7 mouse cellular contexts compared by ENCODE assay signal in genomic region chr11:60352559-60353411, GRCm38 (mm10). TPM values are rescaled to one million over a fixed set of nuclear protein-coding genes. Genes with fewer than 3 reads are reported as not detected.
A peak's percentile ranks its signal among the peaks of the same experiment; 100 is the strongest.
DNase-seq lines count a peak whose midpoint lies in the region; ATAC-seq and TF ChIP-seq lines count a peak whose summit lies in the region.

Gene Tom1l2, minus strand, starts transcription at chr11:60352905.
Gene Drc3, plus strand, starts transcription at chr11:60353329.

- peak; percentile 99 for DNase-seq in adrenal gland, postnatal 10 days
- peak; percentile 100 for DNase-seq in embryonic facial prominence, embryonic 10.5 days (ENCODE audit: low spot score)
- peak; percentile 100 for DNase-seq in gonadal fat pad, adult 2 months (ENCODE audit: low read depth)
- DNase-seq in left cerebral cortex, postnatal 4 days = peak; percentile 100

- intact Hi-C loops in left cerebral cortex, postnatal 4 days (cut with DNase I) = no loop called here

- H3K9ac ChIP-seq in intestine, postnatal 0 days (ENCODE audit: low read depth, low read length) = peak within 1 kb of the TSS; percentile 64
- peak within 1 kb of the TSS; percentile 73 for H3K9ac ChIP-seq in midbrain, embryonic 12.5 days (replicated peaks)

- under 1% methylated on average over 57 of the region's 57 CpGs for WGBS in embryonic facial prominence, embryonic 10.5 days
- WGBS in intestine, postnatal 0 days = 1% methylated on average over 57 of the region's 57 CpGs
- WGBS in midbrain, embryonic 12.5 days = under 1% methylated on average over 56 of the region's 57 CpGs
- 1% methylated on average over 57 of the region's 57 CpGs for WGBS in small intestine, adult 2 months

- TF ChIP-seq CTCF in intestine, postnatal 0 days (IDR thresholded peaks at IDR 0.05; ENCODE audit: low read depth) = no peak
- TF ChIP-seq CTCF in small intestine, adult 2 months (IDR thresholded peaks at IDR 0.05; ENCODE audit: extremely low read depth, insufficient read length, insufficient replicate concordance, low read depth, low read length) = no peak

- TF ChIP-seq POLR2A in small intestine, adult 2 months (IDR thresholded peaks at IDR 0.05; ENCODE audit: low read depth, low read length) = peak; percentile 70

- H3K36me3 ChIP-seq in embryonic facial prominence, embryonic 10.5 days (replicated peaks) = no peaks in the 10 kb centered on the region
- no peaks in the 10 kb centered on the region; the same call in 1 of the 2 replicates for H3K36me3 ChIP-seq in intestine, postnatal 0 days (ENCODE audit: control insufficient read depth, insufficient read depth)
- no peaks in the 10 kb centered on the region for H3K36me3 ChIP-seq in midbrain, embryonic 12.5 days
- H3K36me3 ChIP-seq in small intestine, adult 2 months (ENCODE audit: control insufficient read depth, insufficient read depth, low read length) = no peaks in the 10 kb centered on the region

- no peaks in the 10 kb centered on the region for H3K27me3 ChIP-seq in embryonic facial prominence, embryonic 10.5 days (replicated peaks; ENCODE audit: low read depth, poor library complexity, severe bottlenecking)
- no peaks in the 10 kb centered on the region for H3K27me3 ChIP-seq in intestine, postnatal 0 days (replicated peaks; ENCODE audit: control insufficient read depth, insufficient read depth, low read length)
- no peaks in the 10 kb centered on the region for H3K27me3 ChIP-seq in midbrain, embryonic 12.5 days
- no peaks in the 10 kb centered on the region for H3K27me3 ChIP-seq in small intestine, adult 2 months (ENCODE audit: control insufficient read depth, insufficient read depth, low read length)

- peak within 1 kb of the TSS; percentile 80 for H3K27ac ChIP-seq in embryonic facial prominence, embryonic 10.5 days (replicated peaks)
- peak within 1 kb of the TSS; percentile 91 for H3K27ac ChIP-seq in intestine, postnatal 0 days (ENCODE audit: low read depth, low read length)
- peak within 1 kb of the TSS; percentile 52; the same call in 1 of the 2 replicates for H3K27ac ChIP-seq in midbrain, embryonic 12.5 days (replicated peaks)
- H3K27ac ChIP-seq in small intestine, adult 2 months (ENCODE audit: insufficient read depth, low read depth, low read length) = peak within 1 kb of the TSS; percentile 94

- H3K4me2 ChIP-seq in intestine, postnatal 0 days (replicated peaks; ENCODE audit: low read depth) = peak within 1 kb of the TSS; percentile 78
- peak within 1 kb of the TSS; percentile 94 for H3K4me2 ChIP-seq in midbrain, embryonic 12.5 days (replicated peaks)

- ATAC-seq in intestine, postnatal 0 days = peak; percentile 99
- peak; percentile 100 for ATAC-seq in midbrain, embryonic 12.5 days (ENCODE audit: low FRiP score, low read depth)

- H3K4me3 ChIP-seq in embryonic facial prominence, embryonic 10.5 days = peak within 1 kb of the TSS; percentile 77
- H3K4me3 ChIP-seq in intestine, postnatal 0 days (ENCODE audit: low read depth, low read length) = peak within 1 kb of the TSS; percentile 52
- peak within 1 kb of the TSS; percentile 80 for H3K4me3 ChIP-seq in midbrain, embryonic 12.5 days
- peak within 1 kb of the TSS; percentile 88 for H3K4me3 ChIP-seq in small intestine, adult 2 months (ENCODE audit: low read depth, low read length)

- peaks cover 22% of the 10 kb centered on the region for H3K4me1 ChIP-seq in embryonic facial prominence, embryonic 10.5 days
- H3K4me1 ChIP-seq in intestine, postnatal 0 days (replicated peaks; ENCODE audit: control insufficient read depth, insufficient read depth, low read length) = no peaks in the 10 kb centered on the region
- peaks cover 20% of the 10 kb centered on the region for H3K4me1 ChIP-seq in midbrain, embryonic 12.5 days
- peaks cover 11% of the 10 kb centered on the region; the same call in 1 of the 2 replicates for H3K4me1 ChIP-seq in small intestine, adult 2 months (ENCODE audit: control insufficient read depth, insufficient read depth, insufficient read length, low read length)

- no peaks in the 10 kb centered on the region for H3K9me3 ChIP-seq in embryonic facial prominence, embryonic 10.5 days
- H3K9me3 ChIP-seq in intestine, postnatal 0 days (ENCODE audit: control insufficient read depth) = no peaks in the 10 kb centered on the region
- H3K9me3 ChIP-seq in midbrain, embryonic 12.5 days = no peaks in the 10 kb centered on the region

RNA-seq across cellular contexts. Expression of gene Tom1l2, which starts in this region (rescaled TPM):
- total RNA-seq in adrenal gland, postnatal 10 days (2021) = 10 to 100 TPM; 49.9 to 61.5 TPM
- 20.4 and 21.0 TPM in 2 replicates for polyA plus RNA-seq in embryonic facial prominence, embryonic 10.5 days (2016; fragmentation: Nextera tagmentation; extraction: Ambion mirVana)
- polyA plus RNA-seq in gonadal fat pad, adult 2 months (2012; rRNA removed) = 75.5 and 78.9 TPM in 2 replicates
- polyA plus RNA-seq in intestine, postnatal 0 days (2015; fragmentation: Nextera tagmentation; extraction: Ambion mirVana) = 29.6 and 35.1 TPM in 2 replicates
- 10 to 100 TPM; 86.8 to 90.6 TPM for total RNA-seq in left cerebral cortex, postnatal 4 days (2021)
- polyA plus RNA-seq in midbrain, embryonic 12.5 days (2016; fragmentation: Nextera tagmentation; extraction: Ambion mirVana) = 33.3 and 37.3 TPM in 2 replicates
- 73.6 and 152 TPM in 2 replicates for polyA plus RNA-seq in small intestine, adult 2 months (2012; rRNA removed)

RNA-seq across cellular contexts. Expression of gene Drc3, which starts in this region (rescaled TPM):
- 1 to 10 TPM; 1.1 to 1.5 TPM for total RNA-seq in adrenal gland, postnatal 10 days (2021)
- polyA plus RNA-seq in embryonic facial prominence, embryonic 10.5 days (2016; fragmentation: Nextera tagmentation; extraction: Ambion mirVana) = 1.2 and 1.6 TPM in 2 replicates
- 4.5 and 5.0 TPM in 2 replicates for polyA plus RNA-seq in gonadal fat pad, adult 2 months (2012; rRNA removed)
- 1.7 and 1.9 TPM in 2 replicates for polyA plus RNA-seq in intestine, postnatal 0 days (2015; fragmentation: Nextera tagmentation; extraction: Ambion mirVana)
- total RNA-seq in left cerebral cortex, postnatal 4 days (2021) = 1 to 10 TPM; 4.7 to 4.8 TPM
- 2.5 and 2.7 TPM in 2 replicates for polyA plus RNA-seq in midbrain, embryonic 12.5 days (2016; fragmentation: Nextera tagmentation; extraction: Ambion mirVana)
- polyA plus RNA-seq in small intestine, adult 2 months (2012; rRNA removed) = 0.30 and 0.33 TPM in 2 replicates

Comparison
In these comparisons a context has a peak if more than half of its experiments do, and no peak if none do; other contexts are left out.
1. Peak in every context shown above with its lines: DNase-seq, ATAC-seq, H3K4me3 ChIP-seq and H3K27ac ChIP-seq.